Mouse (Mus musculus): ENCODE results near the gene Gsx1. TPM values are rescaled to one million over a fixed set of nuclear protein-coding genes. Genes with fewer than 3 reads are reported as not detected.

Gene Gsx1
- polyA plus RNA-seq, 1 experiment from 2014 or later: 2.0 TPM

DNA sequence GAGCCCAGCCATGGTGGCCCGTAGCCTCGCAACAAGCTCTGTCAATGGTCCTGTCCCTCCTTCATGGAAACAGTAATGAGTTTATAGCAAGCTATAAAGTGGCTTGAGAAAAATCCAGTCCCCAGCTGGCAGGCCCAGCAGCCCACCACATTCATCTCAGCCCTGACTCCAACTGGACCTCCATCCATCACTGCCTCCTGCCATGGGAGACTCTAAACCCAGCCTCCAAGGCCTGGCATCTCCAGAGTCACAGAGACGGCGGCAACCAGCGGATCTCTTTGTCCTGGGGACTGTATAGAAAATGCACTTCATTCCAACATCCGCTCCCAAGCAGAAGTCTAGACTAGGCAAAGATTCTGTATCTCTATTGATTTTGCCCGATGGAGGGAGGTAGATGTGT lies 18.4 kb upstream of the Gsx1 start:
- Histone ChIP-seq H3K4me1 (ENCODE audit: control insufficient read depth, insufficient read depth, low read length) (no peaks in the 10 kb centered on the region), H3K9ac (replicated peaks; ENCODE audit: low read depth, low read length) (no peak overlapping the region), H3K4me3 (ENCODE audit: low read depth, low read length) (no peak overlapping the region), H3K36me3 (ENCODE audit: control insufficient read depth, insufficient read depth, low read length) (no peaks in the 10 kb centered on the region), H3K9me3 (ENCODE audit: control insufficient read depth, low read length) (no peaks in the 10 kb centered on the region), H3K27me3 (ENCODE audit: control insufficient read depth, insufficient read depth, low read length) (no peaks in the 10 kb centered on the region), H3K27ac (ENCODE audit: low read depth, low read length) (no peak overlapping the region), H3K4me2 (ENCODE audit: low read depth, low read length) (no peak overlapping the region)
- 29% methylated on average over 7 of the region's 7 CpGs for WGBS
- ATAC-seq (ENCODE audit: low read depth): 0 out of 2 replicates have a peak, but pooled peaks have one; percentile 34

DNA sequence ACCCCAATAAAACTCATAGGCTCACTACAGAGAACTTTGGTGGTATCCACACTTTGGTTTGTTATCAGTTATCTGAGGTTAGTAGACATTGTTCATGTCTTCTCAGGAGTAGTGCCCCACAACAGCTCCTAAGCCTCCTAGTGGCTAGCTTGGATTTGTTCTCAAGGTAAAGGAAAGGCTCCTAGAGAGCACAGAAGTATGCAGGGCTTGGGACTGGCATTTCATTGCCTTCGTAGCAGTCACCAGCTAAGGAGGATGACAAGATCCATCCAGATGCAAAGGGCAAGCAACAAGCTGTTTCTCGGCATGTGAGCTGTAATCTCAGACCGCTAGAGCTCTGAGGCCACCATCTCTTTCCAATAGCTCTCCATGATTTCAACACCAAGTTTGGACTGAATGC lies 14.4 kb upstream of the Gsx1 start:
- H3K4me1 ChIP-seq (ENCODE audit: control insufficient read depth, insufficient read depth, low read length): no peaks in the 10 kb centered on the region
- WGBS: 93% methylated on average over 3 of the region's 3 CpGs
- no peak overlapping the region for H3K4me3 ChIP-seq (ENCODE audit: low read depth, low read length)

DNA sequence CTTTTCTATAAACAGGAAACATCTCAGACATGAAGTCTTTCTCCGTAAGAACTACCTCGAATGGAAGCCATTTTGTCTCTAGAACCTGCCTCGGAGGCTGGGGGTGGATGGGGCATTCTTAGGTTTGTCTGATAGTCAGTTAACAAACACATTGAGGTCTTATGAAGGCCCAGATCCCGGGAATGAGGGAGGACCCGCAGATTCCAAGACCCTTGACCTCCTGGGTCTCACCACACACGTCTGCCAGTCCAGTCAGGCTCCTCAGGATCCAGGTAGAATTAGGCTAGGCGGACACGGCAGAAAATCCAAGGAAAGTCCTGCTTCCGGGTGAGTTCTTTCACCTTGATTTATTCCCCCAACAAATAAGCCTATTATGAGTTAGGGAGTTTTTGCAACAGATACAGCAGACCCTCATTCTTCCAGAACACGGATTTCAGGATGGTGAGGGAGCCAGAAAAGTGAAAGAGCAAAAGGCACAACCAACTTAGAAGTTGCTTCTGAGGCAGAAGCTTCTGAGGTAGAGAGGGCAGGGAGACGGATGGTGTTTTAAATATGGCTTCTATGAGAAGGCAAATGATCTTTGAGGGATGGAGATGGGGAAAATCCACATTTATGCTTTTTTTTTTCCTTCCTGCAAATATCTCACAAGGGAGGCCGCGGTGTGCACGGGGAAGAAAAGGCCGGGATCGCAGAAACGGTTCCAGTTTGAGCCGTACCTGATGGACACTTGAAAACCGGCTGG lies 3.2 kb upstream of the Gsx1 start:
- H3K9ac ChIP-seq (replicated peaks; ENCODE audit: low read depth, low read length): no peak overlapping the region
- H3K36me3 ChIP-seq (ENCODE audit: control insufficient read depth, insufficient read depth, low read length): no peaks in the 10 kb centered on the region
- H3K27ac ChIP-seq (ENCODE audit: low read depth, low read length): no peak overlapping the region
- H3K4me1 ChIP-seq (ENCODE audit: control insufficient read depth, insufficient read depth, low read length): peaks cover 17% of the 10 kb centered on the region
- no peak overlapping the region for H3K4me3 ChIP-seq (ENCODE audit: low read depth, low read length)
- 0 out of 2 replicates have a peak overlapping the region, but pooled peaks have one; percentile 27 for H3K4me2 ChIP-seq (ENCODE audit: low read depth, low read length)
- no peaks in the 10 kb centered on the region for H3K9me3 ChIP-seq (ENCODE audit: control insufficient read depth, low read length)
- 11% methylated on average over 18 of the region's 19 CpGs for WGBS
- no peak for ATAC-seq (ENCODE audit: low read depth)
- peaks cover 22% of the 10 kb centered on the region for H3K27me3 ChIP-seq (ENCODE audit: control insufficient read depth, insufficient read depth, low read length)

More for the DNA sequence above, 14.4 kb upstream of the Gsx1 start:
- Histone ChIP-seq H3K36me3 (ENCODE audit: control insufficient read depth, insufficient read depth, low read length) (no peaks in the 10 kb centered on the region), H3K27ac (ENCODE audit: low read depth, low read length) (no peak overlapping the region), H3K27me3 (ENCODE audit: control insufficient read depth, insufficient read depth, low read length) (no peaks in the 10 kb centered on the region), H3K9ac (replicated peaks; ENCODE audit: low read depth, low read length) (no peak overlapping the region), H3K4me2 (ENCODE audit: low read depth, low read length) (no peak overlapping the region), H3K9me3 (ENCODE audit: control insufficient read depth, low read length) (no peaks in the 10 kb centered on the region)
- ATAC-seq (ENCODE audit: low read depth): no peak

DNA sequence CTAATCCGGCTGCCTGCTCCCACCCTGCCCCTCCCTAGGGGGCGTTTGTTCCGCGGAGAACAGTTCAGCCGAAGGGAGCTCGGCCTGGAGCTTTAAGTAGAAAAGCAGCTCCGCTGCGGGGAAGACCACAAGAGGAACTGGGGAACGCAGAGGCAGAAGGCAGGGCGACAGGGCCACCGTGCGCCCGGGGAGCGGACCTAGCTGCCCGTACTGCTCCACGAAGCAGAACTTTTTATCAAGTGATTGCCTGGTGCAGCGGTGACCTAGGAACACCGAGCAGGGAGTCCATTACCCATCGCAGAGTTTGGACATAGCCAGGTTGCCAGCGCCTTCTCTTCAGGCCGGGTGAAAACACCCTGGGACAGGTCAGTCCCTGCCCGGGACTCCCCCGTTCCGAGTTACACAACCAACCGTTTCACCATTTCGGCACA lies 2.5 kb upstream of the Gsx1 start:
- Histone ChIP-seq H3K4me3 (ENCODE audit: low read depth, low read length) (no peak overlapping the region), H3K4me1 (ENCODE audit: control insufficient read depth, insufficient read depth, low read length) (peaks cover 17% of the 10 kb centered on the region), H3K9me3 (ENCODE audit: control insufficient read depth, low read length) (no peaks in the 10 kb centered on the region), H3K27ac (ENCODE audit: low read depth, low read length) (no peak overlapping the region), H3K36me3 (ENCODE audit: control insufficient read depth, insufficient read depth, low read length) (no peaks in the 10 kb centered on the region), H3K27me3 (ENCODE audit: control insufficient read depth, insufficient read depth, low read length) (peaks cover 29% of the 10 kb centered on the region), H3K4me2 (ENCODE audit: low read depth, low read length) (peak overlapping the region; percentile 27), H3K9ac (replicated peaks; ENCODE audit: low read depth, low read length) (no peak overlapping the region)
- 1% methylated on average over 26 of the region's 26 CpGs for WGBS
- no peak for ATAC-seq (ENCODE audit: low read depth)

DNA sequence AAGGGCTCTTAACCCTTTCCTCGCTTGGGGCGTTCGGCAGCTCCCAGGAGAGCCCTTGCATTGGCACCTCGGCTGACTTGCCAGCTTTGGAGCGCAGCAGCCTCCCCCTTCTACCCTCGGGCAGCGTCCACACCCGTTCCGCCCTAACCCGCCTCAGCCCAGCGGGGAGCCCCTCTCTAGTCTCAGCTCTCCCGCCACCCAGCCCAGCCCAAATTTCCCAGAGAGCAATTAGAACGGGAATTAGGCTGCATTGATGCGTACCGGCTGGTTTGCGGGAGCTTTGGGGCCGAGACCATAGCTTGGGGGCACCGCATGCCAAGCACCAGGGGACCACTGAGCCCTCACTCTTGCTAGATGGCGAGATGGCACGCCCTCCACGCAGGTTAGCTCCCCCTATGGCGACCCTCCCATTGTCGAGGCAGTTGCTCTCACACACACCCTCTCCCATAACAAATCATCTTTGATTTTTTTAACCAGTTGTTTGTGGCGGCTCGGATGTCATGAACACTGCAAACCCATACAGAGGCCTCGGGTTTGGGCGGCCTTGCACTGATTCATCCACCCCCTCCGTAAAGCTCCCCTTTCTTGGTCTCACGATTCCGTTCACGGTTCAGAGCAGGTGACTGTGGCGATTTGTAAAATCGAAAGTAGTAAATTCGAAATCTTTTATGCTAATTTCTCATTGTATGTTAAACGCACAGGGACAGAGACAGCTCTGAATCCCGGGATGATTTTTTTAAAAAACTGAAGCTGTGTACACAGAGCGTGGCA lies 1.5 kb upstream of the Gsx1 start:
- Histone ChIP-seq H3K27me3 (ENCODE audit: control insufficient read depth, insufficient read depth, low read length) (peaks cover 36% of the 10 kb centered on the region), H3K4me2 (ENCODE audit: low read depth, low read length) (peak overlapping the region; percentile 27), H3K9ac (replicated peaks; ENCODE audit: low read depth, low read length) (no peak overlapping the region), H3K4me3 (ENCODE audit: low read depth, low read length) (no peak overlapping the region), H3K36me3 (ENCODE audit: control insufficient read depth, insufficient read depth, low read length) (no peaks in the 10 kb centered on the region), H3K9me3 (ENCODE audit: control insufficient read depth, low read length) (no peaks in the 10 kb centered on the region), H3K4me1 (ENCODE audit: control insufficient read depth, insufficient read depth, low read length) (peaks cover 17% of the 10 kb centered on the region), H3K27ac (ENCODE audit: low read depth, low read length) (no peak overlapping the region)
- peak; percentile 26 for ATAC-seq (ENCODE audit: low read depth)
- WGBS: under 1% methylated on average over 36 of the region's 37 CpGs

DNA sequence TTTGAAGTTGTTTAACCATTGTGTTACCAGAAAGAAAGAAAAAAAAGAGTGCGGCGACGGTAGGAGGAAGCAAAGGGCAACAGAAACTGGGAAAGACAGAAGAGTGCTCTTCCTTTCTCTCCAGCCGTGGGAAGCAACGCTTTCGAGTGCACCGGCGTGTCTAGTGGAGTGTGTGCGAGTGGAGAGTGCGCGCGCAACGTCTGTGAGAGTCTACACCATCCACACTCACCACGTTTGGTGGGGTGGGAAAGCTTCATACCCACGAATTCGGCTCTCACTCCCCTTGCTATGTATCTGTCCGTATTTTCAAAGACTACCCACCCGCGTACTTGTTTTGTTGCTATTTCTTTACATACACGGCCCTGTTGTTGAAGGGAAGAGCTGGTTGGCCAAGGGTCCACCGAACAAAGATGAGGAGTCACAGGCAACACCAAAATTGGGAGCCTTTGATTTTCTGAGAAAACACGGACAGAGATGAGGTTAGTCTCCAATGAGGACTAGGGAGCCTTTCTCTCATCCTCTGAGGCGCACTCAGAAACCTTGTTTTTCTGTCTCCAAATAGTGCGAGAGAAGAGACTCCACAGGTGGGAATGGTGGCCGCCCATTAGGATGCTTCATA lies 835 bp upstream of the Gsx1 start:
- no peak overlapping the region for H3K4me3 ChIP-seq (ENCODE audit: low read depth, low read length)
- under 1% methylated on average over 25 of the region's 25 CpGs for WGBS

DNA sequence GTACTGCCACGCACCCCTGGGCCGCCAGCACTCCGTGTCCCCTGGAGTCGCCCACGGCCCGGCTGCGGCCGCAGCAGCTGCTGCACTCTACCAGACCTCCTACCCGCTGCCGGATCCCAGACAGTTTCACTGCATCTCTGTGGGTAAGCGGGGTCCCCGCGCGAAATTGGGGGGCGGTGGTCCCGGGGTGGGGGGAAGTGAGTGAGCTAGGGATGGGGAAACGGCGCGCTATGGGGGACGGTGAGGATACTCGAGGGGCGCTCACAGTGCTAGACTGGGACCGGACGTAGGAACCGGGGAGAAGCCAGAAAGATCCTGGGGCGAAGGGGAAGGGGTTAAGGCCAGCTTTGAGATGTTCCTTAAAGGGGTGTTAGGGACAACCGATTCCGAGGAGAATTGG lies 660 bp downstream of the Gsx1 start:
- Histone ChIP-seq H3K4me2 (ENCODE audit: low read depth, low read length) (peak overlapping the region; percentile 50), H3K9me3 (ENCODE audit: control insufficient read depth, low read length) (no peaks in the 10 kb centered on the region), H3K36me3 (ENCODE audit: control insufficient read depth, insufficient read depth, low read length) (no peaks in the 10 kb centered on the region), H3K9ac (replicated peaks; ENCODE audit: low read depth, low read length) (no peak overlapping the region), H3K4me3 (ENCODE audit: low read depth, low read length) (peak overlapping the region; percentile 31), H3K27me3 (ENCODE audit: control insufficient read depth, insufficient read depth, low read length) (peaks cover 54% of the 10 kb centered on the region), H3K27ac (ENCODE audit: low read depth, low read length) (no peak overlapping the region), H3K4me1 (ENCODE audit: control insufficient read depth, insufficient read depth, low read length) (peaks cover 17% of the 10 kb centered on the region)
- ATAC-seq (ENCODE audit: low read depth): peak; percentile 47; the same call in 1 of the 2 replicates
- under 1% methylated on average over 26 of the region's 28 CpGs for WGBS

More for the DNA sequence above, 835 bp upstream of the Gsx1 start:
- peaks cover 17% of the 10 kb centered on the region for H3K4me1 ChIP-seq (ENCODE audit: control insufficient read depth, insufficient read depth, low read length)
- no peaks in the 10 kb centered on the region for H3K36me3 ChIP-seq (ENCODE audit: control insufficient read depth, insufficient read depth, low read length)
- H3K27ac ChIP-seq (ENCODE audit: low read depth, low read length): no peak overlapping the region
- ATAC-seq (ENCODE audit: low read depth): no peak
- no peaks in the 10 kb centered on the region for H3K9me3 ChIP-seq (ENCODE audit: control insufficient read depth, low read length)
- peak overlapping the region; percentile 50 for H3K4me2 ChIP-seq (ENCODE audit: low read depth, low read length)
- peaks cover 43% of the 10 kb centered on the region for H3K27me3 ChIP-seq (ENCODE audit: control insufficient read depth, insufficient read depth, low read length)
- H3K9ac ChIP-seq (replicated peaks; ENCODE audit: low read depth, low read length): no peak overlapping the region

DNA sequence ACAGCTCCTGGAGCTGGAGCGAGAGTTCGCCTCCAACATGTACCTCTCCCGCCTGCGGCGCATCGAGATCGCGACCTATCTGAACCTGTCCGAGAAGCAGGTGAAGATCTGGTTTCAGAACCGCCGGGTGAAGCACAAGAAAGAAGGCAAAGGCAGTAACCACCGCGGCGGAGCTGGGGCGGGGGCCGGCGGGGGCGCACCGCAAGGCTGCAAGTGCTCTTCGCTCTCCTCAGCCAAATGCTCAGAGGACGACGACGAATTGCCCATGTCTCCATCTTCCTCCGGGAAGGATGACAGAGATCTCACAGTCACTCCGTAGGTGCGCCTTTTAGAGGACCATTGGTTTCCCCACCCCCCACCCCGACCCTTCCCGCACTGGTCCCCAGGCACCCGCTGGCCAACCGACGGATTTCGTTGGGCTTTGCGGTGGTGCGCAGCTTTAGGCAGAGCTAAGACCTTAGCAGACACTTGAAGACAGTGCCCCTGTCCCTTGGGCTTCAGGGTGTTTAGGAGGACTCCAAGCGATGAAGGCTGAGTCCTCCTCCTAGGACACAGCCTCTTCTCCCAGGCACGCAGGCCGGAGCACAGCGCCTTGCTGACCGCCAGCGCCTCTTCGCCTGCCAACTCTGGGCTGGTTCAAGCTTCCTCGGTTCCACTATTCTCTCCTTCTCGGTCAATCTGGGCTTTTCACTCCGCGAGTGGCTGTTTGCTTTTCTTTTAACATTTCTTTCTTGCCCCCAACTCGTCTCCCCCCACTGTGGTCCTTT lies 1.5 kb downstream of the Gsx1 start:
- peaks cover 17% of the 10 kb centered on the region for H3K4me1 ChIP-seq (ENCODE audit: control insufficient read depth, insufficient read depth, low read length)
- no peaks in the 10 kb centered on the region for H3K9me3 ChIP-seq (ENCODE audit: control insufficient read depth, low read length)
- no peak for ATAC-seq (ENCODE audit: low read depth)
- H3K4me3 ChIP-seq (ENCODE audit: low read depth, low read length): peak overlapping the region; percentile 12
- peaks cover 59% of the 10 kb centered on the region for H3K27me3 ChIP-seq (ENCODE audit: control insufficient read depth, insufficient read depth, low read length)
- peak overlapping the region; percentile 9; the same call in 1 of the 2 replicates for H3K4me2 ChIP-seq (ENCODE audit: low read depth, low read length)
- H3K9ac ChIP-seq (replicated peaks; ENCODE audit: low read depth, low read length): no peak overlapping the region
- no peaks in the 10 kb centered on the region for H3K36me3 ChIP-seq (ENCODE audit: control insufficient read depth, insufficient read depth, low read length)
- no peak overlapping the region for H3K27ac ChIP-seq (ENCODE audit: low read depth, low read length)
- WGBS: 1% methylated on average over 46 of the region's 46 CpGs
